Mouse (Mus musculus): ENCODE measurements around the gene Ifit2. TPM values are rescaled to one million over a fixed set of nuclear protein-coding genes. Genes with fewer than 3 reads are reported as not detected.

Gene Ifit2
- 4.3 and 5.2 TPM in 2 replicates for polyA plus RNA-seq (2016; fragmentation: Nextera tagmentation; extraction: Ambion mirVana)

- no peaks in the 10 kb centered on the region for H3K27me3 ChIP-seq
- H3K4me1 ChIP-seq = 0 out of 2 replicates have a peak, but pooled peaks cover 3% of the 10 kb centered on the region
- WGBS = 1% methylated on average over 22 of the region's 22 CpGs
- H3K4me2 ChIP-seq (replicated peaks) = peak within 1 kb of the TSS; percentile 66
- H3K36me3 ChIP-seq = no peaks in the 10 kb centered on the region
- H3K9ac ChIP-seq (replicated peaks) = peak within 1 kb of the TSS; percentile 48
- no peaks in the 10 kb centered on the region for H3K9me3 ChIP-seq
- H3K27ac ChIP-seq (replicated peaks) = 0 out of 2 replicates have a peak within 1 kb of the TSS, but pooled peaks have one; percentile 12
- H3K4me3 ChIP-seq = peak within 1 kb of the TSS; percentile 48
- ATAC-seq (ENCODE audit: low FRiP score, low read depth) = peak; percentile 97
Observed at GRCm38 (mm10) chr19:34550534-34551223, at the start of gene Ifit2. Gene Ifit2, plus strand, starts transcription at chr19:34550694.

- ATAC-seq (ENCODE audit: low FRiP score, low read depth) = 0 out of 2 replicates have a peak, but pooled peaks have one; percentile 62
- Histone ChIP-seq H3K4me1 (no peaks in the 10 kb centered on the region), H3K27me3 (no peaks in the 10 kb centered on the region), H3K9me3 (no peaks in the 10 kb centered on the region), H3K36me3 (no peaks in the 10 kb centered on the region), H3K27ac (replicated peaks) (no peak overlapping the region), H3K4me3 (no peak overlapping the region), H3K4me2 (replicated peaks) (no peak overlapping the region), H3K9ac (replicated peaks) (no peak overlapping the region)
- 50% methylated on average over 4 of the region's 4 CpGs for WGBS
Observed at GRCm38 (mm10) chr19:34500763-34501162, 49.7 kb upstream of the Ifit2 start.

- H3K4me2 ChIP-seq (replicated peaks) = no peak overlapping the region
- no peak overlapping the region for H3K9ac ChIP-seq (replicated peaks)
- no peak overlapping the region for H3K4me3 ChIP-seq
- no peaks in the 10 kb centered on the region for H3K27me3 ChIP-seq
- peaks cover 4% of the 10 kb centered on the region for H3K36me3 ChIP-seq
- WGBS = 88% methylated on average over 12 of the region's 12 CpGs
- H3K27ac ChIP-seq (replicated peaks) = no peak overlapping the region
- no peaks in the 10 kb centered on the region for H3K4me1 ChIP-seq
- no peak for ATAC-seq (ENCODE audit: low FRiP score, low read depth)
- no peaks in the 10 kb centered on the region for H3K9me3 ChIP-seq
Observed at GRCm38 (mm10) chr19:34505161-34505721, 45.3 kb upstream of the Ifit2 start.

GRCm38 (mm10) chr19:34510717-34511116 is 39.8 kb upstream of the Ifit2 start:
- ATAC-seq (ENCODE audit: low FRiP score, low read depth) = no peak
- no peak overlapping the region for H3K4me2 ChIP-seq (replicated peaks)
- WGBS = 92% methylated on average over 5 of the region's 5 CpGs
- no peak overlapping the region for H3K27ac ChIP-seq (replicated peaks)
- H3K36me3 ChIP-seq = peaks cover 4% of the 10 kb centered on the region
- H3K4me1 ChIP-seq = no peaks in the 10 kb centered on the region
- no peaks in the 10 kb centered on the region for H3K9me3 ChIP-seq
- no peak overlapping the region for H3K4me3 ChIP-seq
- no peaks in the 10 kb centered on the region for H3K27me3 ChIP-seq
- no peak overlapping the region for H3K9ac ChIP-seq (replicated peaks)

GRCm38 (mm10) chr19:34511528-34511927 is 39.0 kb upstream of the Ifit2 start:
- Histone ChIP-seq H3K9ac (replicated peaks) (no peak overlapping the region), H3K36me3 (peaks cover 4% of the 10 kb centered on the region), H3K4me1 (no peaks in the 10 kb centered on the region), H3K9me3 (no peaks in the 10 kb centered on the region), H3K27ac (replicated peaks) (no peak overlapping the region), H3K4me2 (replicated peaks) (no peak overlapping the region), H3K27me3 (no peaks in the 10 kb centered on the region), H3K4me3 (no peak overlapping the region)
- ATAC-seq (ENCODE audit: low FRiP score, low read depth) = no peak
- 71% methylated on average over 8 of the region's 8 CpGs for WGBS

GRCm38 (mm10) chr19:34515681-34516080 is 34.8 kb upstream of the Ifit2 start:
- 89% methylated on average over 3 of the region's 3 CpGs for WGBS
- Histone ChIP-seq H3K4me2 (replicated peaks) (no peak overlapping the region), H3K4me1 (no peaks in the 10 kb centered on the region), H3K9me3 (no peaks in the 10 kb centered on the region), H3K27ac (replicated peaks) (no peak overlapping the region), H3K27me3 (no peaks in the 10 kb centered on the region), H3K9ac (replicated peaks) (no peak overlapping the region), H3K4me3 (no peak overlapping the region), H3K36me3 (peaks cover 12% of the 10 kb centered on the region; the same call in 1 of the 2 replicates)
- no peak for ATAC-seq (ENCODE audit: low FRiP score, low read depth)

GRCm38 (mm10) chr19:34516346-34516745 is 34.1 kb upstream of the Ifit2 start:
- no peak overlapping the region for H3K4me3 ChIP-seq

GRCm38 (mm10) chr19:34517197-34517596 is 33.3 kb upstream of the Ifit2 start:
- Histone ChIP-seq H3K9me3 (no peaks in the 10 kb centered on the region), H3K9ac (replicated peaks) (no peak overlapping the region), H3K27me3 (no peaks in the 10 kb centered on the region), H3K36me3 (peaks cover 12% of the 10 kb centered on the region; the same call in 1 of the 2 replicates), H3K4me1 (no peaks in the 10 kb centered on the region), H3K27ac (replicated peaks) (no peak overlapping the region), H3K4me2 (replicated peaks) (no peak overlapping the region), H3K4me3 (no peak overlapping the region)
- 91% methylated on average over 3 of the region's 3 CpGs for WGBS
- ATAC-seq (ENCODE audit: low FRiP score, low read depth) = no peak

More at GRCm38 (mm10) chr19:34516346-34516745, 34.1 kb upstream of the Ifit2 start:
- Histone ChIP-seq H3K27me3 (no peaks in the 10 kb centered on the region), H3K27ac (replicated peaks) (no peak overlapping the region), H3K9ac (replicated peaks) (no peak overlapping the region), H3K4me2 (replicated peaks) (no peak overlapping the region), H3K4me1 (no peaks in the 10 kb centered on the region), H3K9me3 (no peaks in the 10 kb centered on the region), H3K36me3 (peaks cover 12% of the 10 kb centered on the region; the same call in 1 of the 2 replicates)
- WGBS = 93% methylated on average over 2 of the region's 2 CpGs
- no peak for ATAC-seq (ENCODE audit: low FRiP score, low read depth)

- Histone ChIP-seq H3K4me1 (no peaks in the 10 kb centered on the region), H3K27me3 (no peaks in the 10 kb centered on the region), H3K9ac (replicated peaks) (no peak overlapping the region), H3K4me2 (replicated peaks) (no peak overlapping the region), H3K4me3 (no peak overlapping the region), H3K36me3 (peaks cover 12% of the 10 kb centered on the region; the same call in 1 of the 2 replicates), H3K27ac (replicated peaks) (no peak overlapping the region), H3K9me3 (no peaks in the 10 kb centered on the region)
- 91% methylated on average over 13 of the region's 13 CpGs for WGBS
- no peak for ATAC-seq (ENCODE audit: low FRiP score, low read depth)
Observed at GRCm38 (mm10) chr19:34517812-34518594, 32.5 kb upstream of the Ifit2 start.

GRCm38 (mm10) chr19:34518786-34519185 is 31.7 kb upstream of the Ifit2 start:
- H3K4me1 ChIP-seq = no peaks in the 10 kb centered on the region

GRCm38 (mm10) chr19:34519646-34520045 is 30.8 kb upstream of the Ifit2 start:
- no peak for ATAC-seq (ENCODE audit: low FRiP score, low read depth)
- no peaks in the 10 kb centered on the region for H3K27me3 ChIP-seq
- no peak overlapping the region for H3K27ac ChIP-seq (replicated peaks)
- H3K36me3 ChIP-seq = peaks cover 12% of the 10 kb centered on the region; the same call in 1 of the 2 replicates
- H3K4me2 ChIP-seq (replicated peaks) = no peak overlapping the region
- no peak overlapping the region for H3K9ac ChIP-seq (replicated peaks)
- 93% methylated on average over 3 of the region's 3 CpGs for WGBS
- H3K4me3 ChIP-seq = no peak overlapping the region
- H3K9me3 ChIP-seq = no peaks in the 10 kb centered on the region
- H3K4me1 ChIP-seq = no peaks in the 10 kb centered on the region

More at GRCm38 (mm10) chr19:34518786-34519185, 31.7 kb upstream of the Ifit2 start:
- Histone ChIP-seq H3K4me3 (no peak overlapping the region), H3K27me3 (no peaks in the 10 kb centered on the region), H3K9ac (replicated peaks) (no peak overlapping the region), H3K4me2 (replicated peaks) (no peak overlapping the region), H3K36me3 (peaks cover 12% of the 10 kb centered on the region; the same call in 1 of the 2 replicates), H3K27ac (replicated peaks) (no peak overlapping the region), H3K9me3 (no peaks in the 10 kb centered on the region)
- no peak for ATAC-seq (ENCODE audit: low FRiP score, low read depth)
- WGBS = 87% methylated on average over 3 of the region's 3 CpGs

- Histone ChIP-seq H3K36me3 (peaks cover 12% of the 10 kb centered on the region; the same call in 1 of the 2 replicates), H3K9ac (replicated peaks) (no peak overlapping the region), H3K9me3 (no peaks in the 10 kb centered on the region), H3K4me3 (no peak overlapping the region), H3K4me2 (replicated peaks) (no peak overlapping the region), H3K4me1 (no peaks in the 10 kb centered on the region), H3K27me3 (no peaks in the 10 kb centered on the region), H3K27ac (replicated peaks) (no peak overlapping the region)
- ATAC-seq (ENCODE audit: low FRiP score, low read depth) = no peak
- 87% methylated on average over 4 of the region's 4 CpGs for WGBS
Observed at GRCm38 (mm10) chr19:34520051-34520450, 30.4 kb upstream of the Ifit2 start.
